Mouse (Mus musculus) fat pad, adult 2 months (tissue): ENCODE results near the gene Zfp846.

ENCODE experiments used
- DNase-seq: peaks from one replicate; pipeline ENCODE4 v3.0.0-alpha.2; 2011; ENCODE audit warnings: low read depth, low spot score; ENCODE audit errors: extremely low read depth

The Zfp846 gene

GRCm38 (mm10) chr9:20636790-20637189 lies 55.7 kb downstream of the Zfp846 start:
- no peak for DNase-seq

GRCm38 (mm10) chr9:20638552-20638951 lies 57.5 kb downstream of the Zfp846 start:
- DNase-seq: no peak

GRCm38 (mm10) chr9:20639486-20639885 lies 58.4 kb downstream of the Zfp846 start:
- DNase-seq: no peak

- no peak for DNase-seq
These were observed 60.4 kb downstream of the Zfp846 start for GRCm38 (mm10) chr9:20641501-20641900.

GRCm38 (mm10) chr9:20642101-20642895 lies 61.2 kb downstream of the Zfp846 start, which contains the start of gene Ubl5:
TSS of gene Ubl5 (plus strand) at chr9:20642878.
- DNase-seq: no peak

- peak; percentile 54 for DNase-seq
These were observed 61.9 kb downstream of the Zfp846 start for GRCm38 (mm10) chr9:20642896-20643466.

- DNase-seq: no peak
These were observed 62.7 kb downstream of the Zfp846 start for GRCm38 (mm10) chr9:20643781-20644180.

- no peak for DNase-seq
These were observed 63.4 kb downstream of the Zfp846 start, which contains the start of gene Fbxl12 for GRCm38 (mm10) chr9:20644360-20645081. TSS of gene Fbxl12 (minus strand) at chr9:20644767.

- DNase-seq: no peak
These were observed 64.0 kb downstream of the Zfp846 start for GRCm38 (mm10) chr9:20645121-20645520.

GRCm38 (mm10) chr9:20651602-20652259 lies 70.6 kb downstream of the Zfp846 start, which contains the start of gene Pin1:
TSS of gene Pin1 (plus strand) at chr9:20652095.
- DNase-seq: peak; percentile 97

GRCm38 (mm10) chr9:20652260-20652658 lies 71.2 kb downstream of the Zfp846 start:
- no peak for DNase-seq

GRCm38 (mm10) chr9:20653859-20654258 lies 72.8 kb downstream of the Zfp846 start:
- no peak for DNase-seq
